Mouse (Mus musculus) layer of hippocampus, adult 8-10 months (tissue): Measurements from ENCODE around the gene Lsamp. TPM values are rescaled to one million over a fixed set of nuclear protein-coding genes. Genes with fewer than 3 reads are reported as not detected.
A peak's percentile ranks its signal among the peaks of the same experiment; 100 is the strongest.

Source experiments
- DNase-seq, 2 experiments: peaks; one replicate each; pipeline ENCODE4 v3.0.0; 2022; ENCODE audit warnings: low spot score in 2 of 2
- total RNA-seq, 4 experiments: library from RNA; stranded (reverse); gene quantifications; 2 replicates each; pipeline ENCODE4 v1.2.4; 2022

The Lsamp gene
- total RNA-seq, 4 experiments from 2014 or later: 386 to 433 (median 409) TPM

GRCm38 (mm10) chr16:41180867-41181266, 1196.7 kb downstream of the Lsamp start:
- no peak for DNase-seq

DNA sequence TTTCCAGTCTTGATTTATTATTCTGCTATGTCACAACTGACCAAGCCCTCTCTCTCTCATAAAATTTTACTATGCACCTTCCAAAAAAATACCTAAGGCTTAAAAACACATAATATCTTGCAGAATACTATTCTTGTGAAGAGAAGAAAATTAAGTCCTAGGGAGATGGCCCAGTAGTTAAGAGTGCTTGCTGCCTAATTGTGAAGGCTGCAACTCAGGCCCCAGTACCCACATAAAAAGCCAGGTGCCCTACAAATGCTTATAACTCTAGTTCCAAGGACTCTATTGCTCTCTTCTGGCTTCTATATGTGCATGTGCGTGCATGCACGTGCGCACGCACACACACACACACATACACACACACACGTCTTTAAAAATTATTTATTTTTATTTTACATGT, 1225.9 kb downstream of the Lsamp start:
- no peak for DNase-seq

DNA sequence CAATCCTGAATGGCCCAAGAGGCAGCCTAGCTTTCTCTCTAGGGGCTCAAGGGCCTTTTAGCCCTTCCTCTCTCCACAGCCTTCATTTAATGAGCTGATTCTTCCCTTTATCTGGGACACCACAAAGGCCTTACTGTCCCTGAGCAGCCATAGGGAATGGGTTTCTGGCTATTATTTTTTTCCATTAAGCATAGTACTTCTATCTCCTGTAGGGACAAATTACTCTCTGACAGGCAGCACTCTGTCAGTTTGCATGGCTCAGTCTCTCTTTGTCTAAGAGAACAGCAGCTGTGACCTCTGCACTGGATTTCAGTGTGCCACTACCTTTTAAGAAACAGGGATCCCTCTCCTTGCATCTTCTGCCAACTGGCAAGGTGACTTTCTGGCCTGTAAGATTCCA, 1251.7 kb downstream of the Lsamp start:
- DNase-seq: no peak

DNA sequence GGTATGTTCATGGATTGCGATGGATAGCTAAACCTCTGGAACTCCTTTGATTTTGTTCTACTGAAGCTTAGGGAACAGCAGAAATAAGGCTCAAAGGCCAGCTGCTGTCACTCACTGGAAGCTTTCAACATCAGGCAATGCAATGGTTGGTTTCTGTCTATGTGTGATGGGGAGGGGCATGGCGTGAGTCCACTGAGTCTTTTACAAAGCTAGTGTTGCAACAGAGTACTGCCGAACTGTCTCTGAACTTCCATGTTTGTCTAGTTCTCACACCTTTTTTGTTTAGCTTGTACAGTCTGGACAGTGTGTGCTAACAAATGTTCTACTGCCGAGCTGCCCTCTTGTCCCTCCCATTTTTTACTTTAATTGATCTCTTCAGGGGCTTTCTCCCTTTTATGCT, 1258.7 kb downstream of the Lsamp start:
- DNase-seq: no peak

- peak; percentile 35 to 68 for DNase-seq
Observed at GRCm38 (mm10) chr16:41244711-41245110, 1260.5 kb downstream of the Lsamp start.

DNA sequence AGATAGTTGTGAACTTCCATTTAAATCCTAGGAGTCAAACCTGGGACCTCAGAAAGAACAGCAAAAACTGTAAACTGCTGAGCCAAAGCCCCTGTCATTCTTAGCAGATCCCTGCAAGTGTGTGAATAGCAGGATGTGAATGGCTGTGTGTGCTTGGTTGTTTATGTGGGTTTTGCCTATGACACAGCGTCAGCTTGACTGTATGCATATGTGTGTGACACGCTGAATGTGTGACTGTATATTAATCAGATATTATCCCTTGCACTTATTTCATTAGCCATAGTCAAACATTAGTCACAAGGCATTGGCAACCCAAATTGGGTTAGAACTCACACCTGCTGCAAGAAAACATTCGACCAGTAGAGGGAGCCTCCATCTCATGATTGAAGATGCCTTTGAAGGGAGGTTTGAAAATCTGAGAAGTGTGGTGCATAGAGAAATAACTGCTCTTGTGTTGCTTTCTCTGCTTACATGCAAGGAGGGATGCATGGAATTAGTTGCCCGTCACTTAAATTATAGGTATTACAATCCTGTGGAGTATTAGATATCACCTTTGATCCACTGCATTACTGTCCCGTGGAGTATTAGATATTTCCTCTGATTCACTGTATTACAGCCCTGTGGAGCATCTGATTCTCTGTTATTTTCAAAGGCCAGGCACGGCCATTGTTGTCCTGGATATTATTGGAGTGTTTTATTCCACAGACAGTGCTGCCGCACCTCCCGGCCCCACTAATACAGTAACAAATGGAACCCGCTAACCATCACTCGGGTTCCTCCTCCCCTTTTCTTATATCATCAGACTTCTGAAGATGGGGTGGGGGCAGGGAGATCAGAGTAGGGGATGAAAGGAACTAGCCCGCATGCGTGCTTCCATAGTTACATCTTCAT, 1274.2 kb downstream of the Lsamp start:
- peak; percentile 52 to 79 for DNase-seq

DNA sequence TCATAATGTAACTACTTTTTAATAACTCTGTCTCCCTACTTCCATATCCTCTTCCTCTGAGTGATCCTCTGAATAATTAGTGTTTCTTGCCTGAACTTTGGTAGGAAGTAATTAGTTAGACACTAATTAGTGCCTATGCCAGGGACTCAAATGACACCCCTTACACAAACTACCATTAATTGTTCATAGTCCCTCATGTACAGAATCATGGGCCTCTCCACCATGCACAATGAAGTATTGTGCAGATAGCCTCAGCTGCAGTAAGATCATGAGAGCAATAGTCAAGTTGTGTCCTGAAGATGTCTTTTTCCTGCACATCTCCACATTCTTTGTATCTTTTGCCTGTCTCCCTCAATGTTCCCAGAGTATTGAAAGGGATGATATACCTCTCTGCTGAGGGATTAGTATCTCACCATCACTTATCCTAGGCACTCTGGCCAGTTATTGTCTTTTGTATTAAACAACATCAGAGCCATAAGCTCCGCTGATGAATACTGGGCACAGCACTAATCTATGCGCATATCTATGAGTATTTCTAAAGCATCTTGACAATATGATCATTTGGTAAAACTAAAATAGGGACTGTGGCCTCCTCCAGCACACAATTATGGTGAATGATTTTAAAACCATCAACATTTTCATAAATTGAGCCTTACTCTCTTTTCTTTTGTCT, 1292.0 kb downstream of the Lsamp start:
- DNase-seq: no peak

DNA sequence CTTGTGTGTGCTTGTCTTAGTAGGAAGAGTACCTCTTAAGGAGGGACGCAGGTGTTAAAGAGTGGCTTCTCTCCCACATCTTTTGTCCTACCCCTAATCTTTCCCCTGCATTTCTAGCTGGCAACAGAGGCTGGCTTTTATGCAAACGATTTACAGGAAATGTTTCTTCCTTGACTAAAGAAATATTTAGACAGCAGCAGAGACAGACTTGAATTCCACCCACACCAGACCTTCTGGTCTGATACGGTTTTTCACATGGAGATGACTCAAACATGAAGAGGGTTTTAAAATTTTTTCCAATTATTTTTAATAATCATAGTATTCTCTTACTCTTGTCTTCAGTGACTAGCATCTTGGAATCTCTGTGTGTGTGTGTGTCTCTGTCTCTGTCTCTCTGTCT, 1333.8 kb downstream of the Lsamp start:
- DNase-seq: peak; percentile 24 to 37

- DNase-seq: no peak
Observed at GRCm38 (mm10) chr16:41343431-41343830, 1359.3 kb downstream of the Lsamp start.

DNA sequence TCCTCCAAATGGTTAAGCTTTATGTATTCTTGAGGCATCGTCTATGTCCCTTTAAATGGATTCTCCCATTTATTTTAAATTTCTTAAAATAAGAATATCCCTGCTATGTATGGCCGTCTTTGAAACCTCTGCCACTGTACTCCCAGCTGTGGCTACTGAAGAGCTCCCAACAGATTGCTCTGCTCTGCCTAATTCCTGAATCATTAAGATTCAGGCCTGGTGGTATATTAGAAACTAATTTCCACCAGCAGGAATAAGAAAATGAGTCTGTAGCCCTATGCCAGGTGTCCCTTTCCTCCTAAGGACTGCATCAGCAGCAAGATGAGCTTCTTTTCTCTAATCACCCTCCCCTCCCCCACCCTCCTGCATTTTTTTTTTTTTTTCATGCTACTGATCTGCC, 1381.0 kb downstream of the Lsamp start:
- DNase-seq: no peak

DNA sequence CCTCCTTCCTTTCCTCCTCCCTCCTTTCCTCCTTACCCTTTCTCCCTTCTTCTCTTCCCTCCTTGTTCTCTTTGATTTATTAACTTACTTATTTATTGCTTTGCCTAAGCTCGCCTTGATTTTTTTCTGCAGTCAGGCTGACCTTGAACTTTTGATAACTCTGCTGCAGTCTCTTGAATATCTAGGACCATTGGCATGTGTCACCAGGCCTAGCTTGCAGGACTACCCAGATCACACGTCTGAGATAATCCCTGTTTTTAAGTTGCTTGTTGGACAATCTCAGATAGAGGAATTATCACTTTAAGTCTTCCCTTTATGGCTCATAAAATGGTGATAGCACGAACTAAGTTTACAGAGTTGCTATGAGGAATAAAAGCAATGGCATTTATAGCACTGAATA, 1399.5 kb downstream of the Lsamp start:
- no peak for DNase-seq

- DNase-seq: no peak
Observed at GRCm38 (mm10) chr16:41384288-41384687, 1400.1 kb downstream of the Lsamp start.

DNA sequence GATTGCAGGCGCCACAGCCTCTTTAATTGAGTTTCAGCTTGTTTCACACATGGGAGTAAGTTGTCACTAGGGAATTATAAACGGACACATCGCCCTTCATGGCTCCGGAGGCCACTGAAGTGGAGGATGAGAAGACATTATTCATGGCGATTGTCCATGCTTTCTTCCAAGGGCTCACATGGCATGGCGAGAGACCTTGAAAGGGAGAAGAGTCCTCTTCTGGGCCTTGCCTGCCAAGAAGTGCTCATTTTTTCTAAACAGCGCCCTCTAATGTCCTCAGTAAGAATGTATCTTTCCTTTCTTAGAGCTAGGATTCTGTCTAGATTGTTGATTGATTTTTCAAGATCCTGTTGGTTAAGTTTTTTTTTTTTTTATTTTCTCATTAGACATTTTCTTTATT, 1424.7 kb downstream of the Lsamp start:
- no peak for DNase-seq

DNA sequence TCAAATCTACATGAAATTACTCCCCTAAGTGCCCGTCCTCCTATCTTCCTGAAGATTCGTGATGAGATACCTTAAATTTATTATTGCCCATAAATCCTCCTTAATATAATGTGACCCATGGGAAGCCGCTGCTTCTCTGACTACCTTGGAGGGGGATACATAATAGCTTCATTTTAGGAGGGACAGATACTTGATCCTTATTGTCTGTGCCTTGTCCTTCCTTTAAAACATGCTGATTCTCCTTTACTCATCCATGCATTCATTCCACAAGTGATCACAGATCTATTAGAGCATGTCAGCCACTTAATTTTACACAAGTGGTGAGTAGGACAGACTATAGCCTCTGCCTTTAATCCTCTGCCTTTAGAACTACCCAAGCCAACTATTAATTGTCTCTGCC, 1426.5 kb downstream of the Lsamp start:
- no peak for DNase-seq

- DNase-seq: peak in 1 of 2 experiments; percentile 19
Observed at GRCm38 (mm10) chr16:41417363-41417762, 1433.2 kb downstream of the Lsamp start.

- no peak for DNase-seq
Observed at GRCm38 (mm10) chr16:41467391-41467790, 1483.2 kb downstream of the Lsamp start.

GRCm38 (mm10) chr16:41478694-41479093, 1494.5 kb downstream of the Lsamp start:
- DNase-seq: no peak

GRCm38 (mm10) chr16:41481832-41482231, 1497.7 kb downstream of the Lsamp start:
- no peak for DNase-seq

DNA sequence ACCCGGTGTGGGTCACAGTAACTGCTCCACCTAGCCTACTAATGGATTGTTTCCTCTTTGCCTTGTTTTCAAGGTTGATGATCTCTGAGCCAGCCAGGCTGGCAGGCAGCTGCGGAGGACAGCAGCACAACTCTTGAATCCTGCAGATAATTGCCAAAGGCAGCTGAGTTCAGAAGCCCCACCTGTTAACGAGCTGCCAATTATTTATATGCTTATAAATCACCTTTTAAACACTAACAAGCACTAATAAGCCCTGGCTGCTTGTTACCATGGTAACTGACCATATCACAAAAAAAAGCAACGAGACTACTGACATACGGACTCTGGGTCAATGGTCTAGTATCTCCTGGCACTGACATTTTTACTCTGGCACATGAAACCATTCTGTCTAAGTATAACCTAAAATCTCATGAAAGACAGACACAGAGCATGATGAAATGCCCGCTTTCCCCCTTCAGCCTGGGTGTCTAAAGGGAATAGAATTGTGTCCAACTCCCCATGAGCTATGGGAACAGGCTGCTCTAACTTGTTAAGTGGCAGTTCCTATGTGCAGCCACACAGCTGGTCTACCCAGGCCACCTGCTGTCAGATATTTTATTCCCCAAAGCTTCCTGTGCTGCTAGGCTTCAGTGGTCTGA, 1526.9 kb downstream of the Lsamp start:
- no peak for DNase-seq

DNA sequence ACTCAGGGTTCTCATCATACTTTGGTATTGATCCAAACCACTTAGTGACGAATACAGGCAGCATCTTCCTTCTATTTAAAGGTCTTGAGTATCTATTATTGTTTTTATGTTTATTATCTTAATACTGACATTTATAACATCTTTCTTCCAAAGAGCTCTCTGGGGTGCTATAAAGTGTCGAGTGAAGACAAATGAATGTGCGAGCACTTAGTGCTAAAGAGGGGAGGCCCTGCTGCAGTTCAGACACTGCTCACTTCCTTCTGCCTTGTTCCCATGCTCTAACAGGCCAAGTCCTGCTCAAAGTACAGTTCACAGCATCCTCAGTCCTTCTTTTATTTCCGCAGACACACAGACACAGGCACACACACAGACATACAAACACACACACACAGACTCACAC, 1537.4 kb downstream of the Lsamp start:
- DNase-seq: no peak

DNA sequence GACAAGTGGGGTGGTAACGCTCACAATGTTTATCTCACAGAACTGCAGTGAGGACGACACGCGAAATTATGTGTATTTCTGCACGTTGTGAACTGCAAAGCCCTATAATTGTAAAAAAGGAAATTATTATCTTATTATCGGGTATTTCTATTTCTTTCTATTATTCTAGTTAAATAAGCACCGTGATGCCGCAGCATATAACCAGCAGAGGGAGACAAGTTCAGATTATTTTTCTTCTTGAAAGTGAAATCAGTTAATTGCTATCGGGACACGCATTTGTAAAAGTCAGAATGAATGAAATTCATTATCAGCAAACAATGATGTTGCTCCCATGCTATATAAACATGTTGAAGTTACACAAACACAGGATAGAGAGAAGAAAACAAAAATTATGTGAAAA, 1540.1 kb downstream of the Lsamp start:
- DNase-seq: no peak
